Mouse (Mus musculus): Measurements from ENCODE around the gene Osbp2. TPM values are rescaled to one million over a fixed set of nuclear protein-coding genes. Genes with fewer than 3 reads are reported as not detected.

Osbp2 gene
- polyA plus RNA-seq, 1 experiment from 2014 or later = 1.3 TPM

DNA sequence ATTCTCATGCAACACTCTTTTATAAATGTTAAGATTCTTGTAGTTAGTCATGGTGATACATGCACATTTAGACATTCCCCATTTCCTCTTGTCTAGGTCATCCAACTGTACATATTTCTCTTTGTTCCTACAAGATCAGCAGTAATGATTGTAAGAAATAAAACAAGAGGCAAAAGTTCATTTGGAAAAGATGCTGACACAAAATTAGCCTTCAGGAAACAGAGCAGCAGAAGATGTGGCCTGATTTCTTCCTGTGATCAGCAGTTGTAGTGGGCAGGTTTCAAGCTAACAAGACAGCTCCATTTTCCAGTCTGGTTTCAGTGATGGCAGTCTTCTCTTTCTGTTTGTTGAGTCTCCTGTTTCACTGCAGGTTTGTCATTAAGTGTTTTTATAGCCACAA is 47.8 kb downstream of the Osbp2 start:
- H3K27ac ChIP-seq = no peak overlapping the region
- H3K9ac ChIP-seq (ENCODE audit: low read depth, low read length) = no peak overlapping the region
- H3K4me1 ChIP-seq (replicated peaks; ENCODE audit: insufficient read depth, low read length) = no peaks in the 10 kb centered on the region
- ATAC-seq (replicated peaks; ENCODE audit: low FRiP score, low read depth) (no peak), DNase-seq (ENCODE audit: low spot score) (no peak)
- TF ChIP-seq CTCF (IDR thresholded peaks at IDR 0.05; ENCODE audit: low read depth) = no peak
- H3K9me3 ChIP-seq (replicated peaks; ENCODE audit: low read length) = no peaks in the 10 kb centered on the region
- no peaks in the 10 kb centered on the region for H3K27me3 ChIP-seq (ENCODE audit: insufficient read depth, low read length)
- H3K4me3 ChIP-seq (replicated peaks; ENCODE audit: low read depth, low read length) = no peak overlapping the region
- no peaks in the 10 kb centered on the region for H3K36me3 ChIP-seq (ENCODE audit: insufficient read depth, low read length)
- no peak overlapping the region for H3K4me2 ChIP-seq (ENCODE audit: low read length)

- DNase-seq (ENCODE audit: low spot score) (no peak), ATAC-seq (replicated peaks; ENCODE audit: low FRiP score, low read depth) (peak; percentile 71)
- H3K4me1 ChIP-seq (replicated peaks; ENCODE audit: insufficient read depth, low read length) = no peaks in the 10 kb centered on the region
- no peak overlapping the region for H3K27ac ChIP-seq
- no peak overlapping the region for H3K4me2 ChIP-seq (ENCODE audit: low read length)
- no peak overlapping the region for H3K9ac ChIP-seq (ENCODE audit: low read depth, low read length)
- H3K9me3 ChIP-seq (replicated peaks; ENCODE audit: low read length) = no peaks in the 10 kb centered on the region
- no peak overlapping the region for H3K4me3 ChIP-seq (replicated peaks; ENCODE audit: low read depth, low read length)
- TF ChIP-seq CTCF (IDR thresholded peaks at IDR 0.05; ENCODE audit: low read depth) = no peak
- no peaks in the 10 kb centered on the region for H3K36me3 ChIP-seq (ENCODE audit: insufficient read depth, low read length)
- H3K27me3 ChIP-seq (ENCODE audit: insufficient read depth, low read length) = no peaks in the 10 kb centered on the region
Measured at GRCm38 (mm10) chr11:3813340-3813739, 50.4 kb downstream of the Osbp2 start.

GRCm38 (mm10) chr11:3808162-3808561 is 55.5 kb downstream of the Osbp2 start:
- H3K9me3 ChIP-seq (replicated peaks; ENCODE audit: low read length) = no peaks in the 10 kb centered on the region
- no peak overlapping the region for H3K27ac ChIP-seq
- H3K36me3 ChIP-seq (ENCODE audit: insufficient read depth, low read length) = no peaks in the 10 kb centered on the region
- no peak overlapping the region for H3K4me2 ChIP-seq (ENCODE audit: low read length)
- ATAC-seq (replicated peaks; ENCODE audit: low FRiP score, low read depth) = no peak
- H3K9ac ChIP-seq (ENCODE audit: low read depth, low read length) = no peak overlapping the region
- peak; percentile 66 for TF ChIP-seq CTCF (IDR thresholded peaks at IDR 0.05; ENCODE audit: low read depth)
- DNase-seq (ENCODE audit: low spot score) = no peak
- whole genome bisulfite sequencing = 31% methylated on average over 3 of the region's 3 CpGs
- H3K4me3 ChIP-seq (replicated peaks; ENCODE audit: low read depth, low read length) = no peak overlapping the region
- H3K27me3 ChIP-seq (ENCODE audit: insufficient read depth, low read length) = no peaks in the 10 kb centered on the region
- no peaks in the 10 kb centered on the region for H3K4me1 ChIP-seq (replicated peaks; ENCODE audit: insufficient read depth, low read length)

DNA sequence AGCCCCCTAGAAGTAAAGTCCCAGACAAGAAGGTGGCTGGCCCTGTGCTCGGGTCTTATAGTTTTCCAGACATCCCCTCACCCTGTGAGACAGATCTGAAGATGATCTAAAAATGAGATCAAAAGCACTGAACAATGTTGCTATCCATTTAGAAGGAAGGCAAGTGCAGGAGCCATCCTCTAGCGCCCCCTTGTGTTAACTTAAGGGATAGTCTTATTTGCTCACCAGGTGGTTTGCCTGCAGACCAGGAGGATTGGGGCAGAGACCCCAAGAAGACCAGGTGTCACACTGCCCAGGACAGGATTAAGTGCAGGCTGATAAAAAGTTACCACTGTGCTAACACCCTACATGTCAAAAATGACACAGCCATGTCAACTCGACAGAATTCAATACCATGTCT is 58.3 kb downstream of the Osbp2 start:
- no peak overlapping the region for H3K9ac ChIP-seq (ENCODE audit: low read depth, low read length)

DNA sequence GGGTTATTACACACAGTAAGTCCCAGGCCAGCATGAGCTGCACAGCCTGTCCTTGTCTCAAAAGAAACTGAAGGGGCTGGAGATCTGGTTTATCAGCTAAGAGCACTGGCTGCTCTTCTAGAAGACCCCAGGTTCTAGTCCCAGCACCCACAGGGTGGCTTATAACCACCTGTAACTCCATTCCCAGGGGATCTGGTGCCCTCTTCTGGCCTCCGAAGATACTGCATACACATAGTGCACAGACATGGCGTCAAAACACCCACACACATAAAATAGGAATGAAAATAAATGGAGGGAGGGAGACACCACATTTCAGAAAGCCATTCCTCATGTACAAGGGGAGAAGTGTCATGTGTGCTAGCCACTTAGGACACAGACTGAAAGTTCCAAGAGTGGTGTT is 59.1 kb downstream of the Osbp2 start:
- no peaks in the 10 kb centered on the region for H3K27me3 ChIP-seq (ENCODE audit: insufficient read depth, low read length)
- no peak overlapping the region for H3K4me3 ChIP-seq (replicated peaks; ENCODE audit: low read depth, low read length)
- TF ChIP-seq CTCF (IDR thresholded peaks at IDR 0.05; ENCODE audit: low read depth) = peak; percentile 31; the same call in 1 of the 2 replicates
- 95% methylated on average over 2 of the region's 2 CpGs for WGBS
- no peaks in the 10 kb centered on the region for H3K36me3 ChIP-seq (ENCODE audit: insufficient read depth, low read length)
- no peak overlapping the region for H3K27ac ChIP-seq
- DNase-seq (ENCODE audit: low spot score) (no peak), ATAC-seq (replicated peaks; ENCODE audit: low FRiP score, low read depth) (no peak)
- H3K4me2 ChIP-seq (ENCODE audit: low read length) = no peak overlapping the region
- H3K4me1 ChIP-seq (replicated peaks; ENCODE audit: insufficient read depth, low read length) = no peaks in the 10 kb centered on the region
- no peak overlapping the region for H3K9ac ChIP-seq (ENCODE audit: low read depth, low read length)
- no peaks in the 10 kb centered on the region for H3K9me3 ChIP-seq (replicated peaks; ENCODE audit: low read length)

More for the DNA sequence above, 58.3 kb downstream of the Osbp2 start:
- H3K9me3 ChIP-seq (replicated peaks; ENCODE audit: low read length) = no peaks in the 10 kb centered on the region
- TF ChIP-seq CTCF (IDR thresholded peaks at IDR 0.05; ENCODE audit: low read depth) = peak; percentile 80
- no peaks in the 10 kb centered on the region for H3K36me3 ChIP-seq (ENCODE audit: insufficient read depth, low read length)
- no peaks in the 10 kb centered on the region for H3K4me1 ChIP-seq (replicated peaks; ENCODE audit: insufficient read depth, low read length)
- DNase-seq (ENCODE audit: low spot score) (peak; percentile 63), ATAC-seq (replicated peaks; ENCODE audit: low FRiP score, low read depth) (no peak)
- 33% methylated on average over 3 of the region's 3 CpGs for WGBS
- H3K27ac ChIP-seq = no peak overlapping the region
- no peak overlapping the region for H3K4me2 ChIP-seq (ENCODE audit: low read length)
- H3K4me3 ChIP-seq (replicated peaks; ENCODE audit: low read depth, low read length) = no peak overlapping the region
- no peaks in the 10 kb centered on the region for H3K27me3 ChIP-seq (ENCODE audit: insufficient read depth, low read length)

DNA sequence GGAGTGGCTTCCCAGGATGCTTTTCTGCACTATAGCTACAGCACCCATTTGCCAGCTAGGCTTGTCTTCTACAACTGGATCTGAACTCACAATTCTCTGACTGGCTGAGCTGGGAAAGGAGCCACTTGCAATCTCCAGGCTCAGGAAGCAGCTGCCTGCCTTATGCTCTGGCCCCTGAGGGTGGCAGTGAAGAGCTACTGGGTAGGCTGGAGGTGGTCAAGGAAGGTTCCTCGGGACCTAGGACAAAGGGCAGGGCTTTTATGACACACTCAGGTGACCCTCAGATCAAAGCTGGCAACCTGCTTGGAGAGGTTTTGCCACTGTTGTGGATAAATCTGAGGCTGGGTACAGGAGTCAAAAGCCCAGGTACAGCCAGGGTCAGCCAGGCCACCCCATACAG is 61.6 kb downstream of the Osbp2 start:
- Histone ChIP-seq H3K9me3 (replicated peaks; ENCODE audit: low read length) (no peaks in the 10 kb centered on the region), H3K4me1 (replicated peaks; ENCODE audit: insufficient read depth, low read length) (no peaks in the 10 kb centered on the region), H3K9ac (ENCODE audit: low read depth, low read length) (no peak overlapping the region), H3K27me3 (ENCODE audit: insufficient read depth, low read length) (no peaks in the 10 kb centered on the region), H3K27ac (no peak overlapping the region), H3K4me2 (ENCODE audit: low read length) (no peak overlapping the region), H3K4me3 (replicated peaks; ENCODE audit: low read depth, low read length) (no peak overlapping the region), H3K36me3 (ENCODE audit: insufficient read depth, low read length) (no peaks in the 10 kb centered on the region)
- no peak for DNase-seq (ENCODE audit: low spot score)
- peak; percentile 59; the same call in 1 of the 2 replicates for TF ChIP-seq CTCF (IDR thresholded peaks at IDR 0.05; ENCODE audit: low read depth)
- 0% methylated on average over 1 of the region's 1 CpGs for WGBS
- no peak for ATAC-seq (replicated peaks; ENCODE audit: low FRiP score, low read depth)

- TF ChIP-seq CTCF (IDR thresholded peaks at IDR 0.05; ENCODE audit: low read depth) = no peak
- Histone ChIP-seq H3K9ac (ENCODE audit: low read depth, low read length) (no peak overlapping the region), H3K36me3 (ENCODE audit: insufficient read depth, low read length) (no peaks in the 10 kb centered on the region), H3K4me3 (replicated peaks; ENCODE audit: low read depth, low read length) (no peak overlapping the region), H3K4me2 (ENCODE audit: low read length) (no peak overlapping the region), H3K27ac (no peak overlapping the region), H3K9me3 (replicated peaks; ENCODE audit: low read length) (no peaks in the 10 kb centered on the region), H3K27me3 (ENCODE audit: insufficient read depth, low read length) (no peaks in the 10 kb centered on the region), H3K4me1 (replicated peaks; ENCODE audit: insufficient read depth, low read length) (no peaks in the 10 kb centered on the region)
- WGBS = 86% methylated on average over 6 of the region's 6 CpGs
- no peak for ATAC-seq (replicated peaks; ENCODE audit: low FRiP score, low read depth)
- DNase-seq (ENCODE audit: low spot score) = no peak
Measured at GRCm38 (mm10) chr11:3797631-3798215, 66.0 kb downstream of the Osbp2 start.

Measured in kidney, postnatal 0 days (tissue).